Mouse (Mus musculus) T-helper 1 cell (primary cell): Measurements from ENCODE around the gene Trappc11.

ENCODE experiments used
- in situ Hi-C: fragments of 300-600 bp; cut with MboI, MseI; formaldehyde crosslinking; loops from one replicate; pipeline ENCODE4 v1.15.1; 2025; ENCODE audit warnings: high pct_unique_total_duplicates

Trappc11 gene

GRCm38 (mm10) chr8:47533344-47534125 lies at the start of gene Trappc11, which contains the start of gene Rwdd4a:
TSS of gene Trappc11 (minus strand) at chr8:47533470.
TSS of gene Rwdd4a (plus strand) at chr8:47533664.
- in situ Hi-C loops, result loop anchor here (10.0 to 25.0 kb wide), 3 partner anchors 131 to 1546 kb away; partner anchors contain the start of genes 1700029J07Rik, Lrp2bp and Ufsp2

- in situ Hi-C loops, result no loop called here
Measured at GRCm38 (mm10) chr8:47581454-47581853, 48.2 kb upstream of the Trappc11 start.

- in situ Hi-C loops, result no loop called here
Measured at GRCm38 (mm10) chr8:47573482-47573881, 40.2 kb upstream of the Trappc11 start.

DNA sequence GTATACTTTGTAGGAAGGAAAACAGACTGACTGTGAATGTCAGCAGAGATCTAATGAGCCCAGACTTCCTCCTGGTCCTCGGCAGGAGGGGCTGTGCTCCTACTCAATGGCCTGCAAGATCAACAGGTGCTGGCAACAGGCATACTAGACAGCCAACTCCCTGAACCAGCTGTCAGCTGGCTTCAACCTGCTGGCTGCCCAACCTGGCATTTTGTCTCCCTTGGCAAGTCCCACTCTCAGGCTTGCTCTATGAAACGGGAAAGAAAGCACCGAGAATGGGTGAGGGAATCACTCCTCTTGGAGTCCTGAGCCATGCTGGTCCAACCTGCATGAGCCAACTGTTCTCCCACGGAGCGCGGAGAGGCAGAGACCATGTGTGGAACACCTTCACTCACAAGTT lies 36.9 kb upstream of the Trappc11 start:
- in situ Hi-C loops, result no loop called here

DNA sequence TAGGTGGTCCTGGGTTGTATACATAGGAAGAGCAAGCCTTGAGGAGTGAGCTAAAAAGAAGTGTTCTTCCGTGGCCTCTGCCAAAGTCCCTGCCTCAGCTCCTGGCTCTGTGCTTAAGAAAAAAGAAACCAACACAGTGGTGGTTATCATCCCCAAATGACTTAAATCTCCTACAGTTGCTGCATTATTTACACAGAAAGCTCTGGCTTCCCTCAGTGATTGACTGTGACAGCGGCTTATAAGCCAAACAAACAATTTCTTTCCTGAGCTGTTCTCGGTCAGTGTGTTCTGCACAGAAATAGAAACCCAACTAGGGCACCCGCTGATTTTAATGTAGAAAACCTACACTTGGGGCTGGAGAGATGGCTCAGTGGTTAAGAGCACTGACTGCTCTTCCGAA lies 34.8 kb upstream of the Trappc11 start:
- in situ Hi-C loops, result no loop called here

DNA sequence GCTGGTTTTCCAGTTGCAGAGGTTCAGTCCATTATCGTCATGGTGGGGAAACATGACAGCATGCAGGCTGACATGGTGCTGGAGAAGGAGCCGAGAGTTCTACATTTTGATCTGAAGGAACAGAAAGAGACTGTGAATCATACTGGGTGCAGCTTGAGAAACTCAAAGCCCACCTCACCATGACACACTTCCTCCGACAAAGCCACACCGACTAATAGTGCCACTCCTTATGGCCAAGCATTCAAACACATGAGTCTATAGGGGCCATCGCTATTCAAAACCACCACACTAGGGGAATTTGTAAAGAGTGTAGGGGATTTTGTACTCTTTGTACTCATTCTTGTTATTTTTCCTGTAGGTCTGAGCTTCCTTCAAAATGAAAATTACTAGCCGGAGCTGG lies 33.3 kb upstream of the Trappc11 start:
- in situ Hi-C loops, result no loop called here

DNA sequence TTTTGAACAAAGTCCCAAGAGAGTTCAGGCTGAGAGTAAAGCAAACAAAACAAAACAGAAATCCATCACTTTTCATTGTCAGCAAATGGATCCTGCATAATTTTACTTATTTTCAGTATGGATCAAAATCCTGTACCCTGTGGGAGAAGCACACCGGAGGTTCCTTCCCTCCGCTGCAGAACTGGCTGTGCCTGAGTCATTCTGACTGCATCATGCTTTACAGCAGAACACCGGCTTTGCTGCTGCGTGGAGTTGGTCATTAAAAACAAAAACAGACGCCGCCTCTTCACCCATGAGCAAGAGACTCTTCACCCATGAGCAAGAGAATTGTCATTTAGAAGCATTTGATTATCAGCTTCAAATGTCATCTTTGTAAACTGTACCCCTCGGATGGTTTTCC lies 27.5 kb upstream of the Trappc11 start:
- in situ Hi-C loops, result no loop called here

GRCm38 (mm10) chr8:47558274-47558673 lies 25.0 kb upstream of the Trappc11 start:
- in situ Hi-C loops, result no loop called here

- in situ Hi-C loops, result no loop called here
Measured at GRCm38 (mm10) chr8:47556446-47556845, 23.2 kb upstream of the Trappc11 start.

DNA sequence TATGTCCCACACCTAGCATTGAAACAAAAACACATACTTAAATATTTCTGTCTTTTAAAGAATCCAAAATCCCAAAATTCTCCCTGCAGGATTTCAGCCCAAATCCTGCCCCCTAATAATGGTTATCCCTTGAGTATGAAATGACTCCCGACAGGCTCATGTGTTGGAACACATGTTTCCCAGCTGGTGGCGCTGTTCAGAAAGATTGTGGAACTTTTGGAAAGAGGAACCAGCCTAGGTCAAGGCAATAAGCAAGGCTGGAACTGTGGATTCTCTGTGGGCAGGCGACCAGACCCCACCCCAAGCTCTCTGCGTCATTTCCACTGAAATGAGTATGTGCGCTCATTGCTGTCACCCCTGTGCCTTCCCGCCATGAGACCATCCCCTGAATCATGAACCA lies 20.3 kb upstream of the Trappc11 start:
- in situ Hi-C loops, result no loop called here

DNA sequence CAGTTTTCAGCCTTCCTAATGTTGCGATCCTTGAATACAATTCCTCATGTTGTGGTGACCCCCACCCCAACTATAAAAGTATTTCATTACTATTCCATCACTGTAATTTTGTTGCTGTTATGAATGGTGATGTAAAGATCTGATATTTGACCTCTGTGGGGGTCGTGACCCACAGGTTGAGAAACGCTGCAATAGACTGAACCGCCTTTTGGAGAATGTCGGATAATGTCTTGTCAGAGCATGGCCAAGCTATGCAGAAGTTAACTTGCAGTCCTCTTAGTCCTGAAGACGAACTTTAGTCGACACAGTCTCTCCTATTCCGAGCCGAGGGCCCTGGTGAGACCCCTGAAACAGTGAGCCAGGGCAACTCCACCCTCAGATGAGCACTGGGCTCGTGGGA lies 13.8 kb upstream of the Trappc11 start:
- in situ Hi-C loops, result loop anchor here (25.0 kb wide), 1 partner anchor 1560 kb away; the partner anchor contains the start of genes 1700029J07Rik, Lrp2bp and Ufsp2

GRCm38 (mm10) chr8:47544094-47544493 lies 10.8 kb upstream of the Trappc11 start:
- in situ Hi-C loops, result loop anchor here (25.0 kb wide), 1 partner anchor 1557 kb away; the partner anchor contains the start of genes 1700029J07Rik, Lrp2bp and Ufsp2

- in situ Hi-C loops, result loop anchor here (25.0 kb wide), 1 partner anchor 1555 kb away; the partner anchor contains the start of genes 1700029J07Rik, Lrp2bp and Ufsp2
Measured at GRCm38 (mm10) chr8:47542746-47543145, 9.5 kb upstream of the Trappc11 start.

DNA sequence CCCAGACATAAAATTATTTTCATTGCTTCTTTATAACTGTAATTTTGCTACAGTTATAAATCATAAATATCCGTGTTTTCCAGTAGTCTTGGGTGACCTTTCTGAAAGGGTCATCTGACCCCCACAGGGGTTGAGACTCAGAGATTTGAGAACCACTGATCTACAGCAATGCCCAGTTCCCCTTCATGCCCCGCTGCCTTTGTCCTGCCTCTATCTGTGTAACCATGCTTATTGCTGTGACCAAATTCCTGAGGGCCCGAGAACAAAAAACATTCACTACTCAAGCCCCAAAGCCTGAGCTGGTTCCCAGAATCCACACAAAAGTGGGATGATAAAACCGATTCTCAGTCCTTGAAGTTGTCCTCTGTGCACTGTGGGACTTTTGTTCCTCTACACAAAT lies 5.1 kb upstream of the Trappc11 start:
- in situ Hi-C loops, result loop anchor here (10.0 to 25.0 kb wide), 3 partner anchors 126 to 1551 kb away; partner anchors contain the start of genes 1700029J07Rik, Lrp2bp and Ufsp2

GRCm38 (mm10) chr8:47528094-47528493 lies 5.2 kb downstream of the Trappc11 start:
- in situ Hi-C loops, result loop anchor here (25.0 kb wide), 1 partner anchor 1541 kb away; the partner anchor contains the start of genes 1700029J07Rik, Lrp2bp and Ufsp2

GRCm38 (mm10) chr8:47513601-47514000 lies 19.7 kb downstream of the Trappc11 start:
- in situ Hi-C loops, result loop anchor here (25.0 kb wide), 2 partner anchors 599 to 976 kb away; no protein-coding TSS in a partner anchor

- in situ Hi-C loops, result loop anchor here (25.0 kb wide), 2 partner anchors 601 to 974 kb away; no protein-coding TSS in a partner anchor
Measured at GRCm38 (mm10) chr8:47510930-47511329, 22.3 kb downstream of the Trappc11 start.

DNA sequence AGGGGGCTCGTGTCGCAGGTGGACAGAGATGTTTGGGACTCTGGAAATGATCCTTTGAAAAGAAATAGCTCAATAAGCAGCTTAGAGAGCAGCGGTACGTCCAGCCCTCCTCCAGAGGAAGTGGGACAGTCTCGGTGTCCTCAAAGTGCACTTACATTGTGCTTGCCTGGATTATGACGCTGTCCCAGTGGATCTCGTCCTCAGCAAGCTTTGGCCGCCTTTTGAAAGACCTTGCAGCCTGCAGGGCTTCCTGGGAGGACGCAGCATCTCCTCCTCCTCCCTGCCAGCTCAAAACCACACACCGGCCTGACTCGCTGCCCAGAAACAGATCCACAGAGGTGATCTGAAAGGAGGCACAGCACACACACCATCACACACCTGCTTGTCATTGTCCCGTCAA lies 27.8 kb downstream of the Trappc11 start:
- in situ Hi-C loops, result loop anchor here (25.0 kb wide), 2 partner anchors 607 to 968 kb away; no protein-coding TSS in a partner anchor

- in situ Hi-C loops, result loop anchor here (25.0 kb wide), 2 partner anchors 610 to 965 kb away; no protein-coding TSS in a partner anchor
Measured at GRCm38 (mm10) chr8:47502546-47502945, 30.7 kb downstream of the Trappc11 start.

GRCm38 (mm10) chr8:47501994-47502393 lies 31.3 kb downstream of the Trappc11 start:
- in situ Hi-C loops, result loop anchor here (25.0 kb wide), 2 partner anchors 610 to 965 kb away; no protein-coding TSS in a partner anchor

- in situ Hi-C loops, result no loop called here
Measured at GRCm38 (mm10) chr8:47495428-47495827, 37.8 kb downstream of the Trappc11 start.

- in situ Hi-C loops, result no loop called here
Measured at GRCm38 (mm10) chr8:47494602-47495153, 38.6 kb downstream of the Trappc11 start.
